Comparison of ENCODE assay signal across 12 mouse cellular contexts in genomic region chr4:48992021-48992420, GRCm38 (mm10).
DNase-seq lines count a peak whose midpoint lies in the region; ATAC-seq lines count a peak whose summit lies in the region.
"Had no signal": no experiment of that assay in that cellular context is flagged by ENCODE, and none has a peak within 500 bp of the region (broad histone marks: within the 10 kb centered on the region; RNA-seq: fewer than 3 reads in every experiment).

No protein-coding gene starts in this region.

- intact Hi-C loops in heart, postnatal 10 days (cut with DNase I) = no loop called here

- H3K36me3 ChIP-seq in midbrain, embryonic 14.5 days (ENCODE audit: control insufficient read depth, insufficient read depth, low read length) = no peaks in the 10 kb centered on the region
- H3K36me3 ChIP-seq in midbrain, embryonic 15.5 days (replicated peaks) = no peaks in the 10 kb centered on the region

- no peaks in the 10 kb centered on the region for H3K4me1 ChIP-seq in midbrain, embryonic 14.5 days (ENCODE audit: control insufficient read depth, insufficient read depth, low read length)
- no peaks in the 10 kb centered on the region for H3K4me1 ChIP-seq in midbrain, embryonic 15.5 days

- H3K9me3 ChIP-seq in midbrain, embryonic 14.5 days (ENCODE audit: control insufficient read depth, low read length) = no peaks in the 10 kb centered on the region
- H3K9me3 ChIP-seq in midbrain, embryonic 15.5 days = no peaks in the 10 kb centered on the region

- WGBS in midbrain, embryonic 14.5 days = 88% methylated on average over 3 of the region's 3 CpGs
- 70% methylated on average over 3 of the region's 3 CpGs for WGBS in midbrain, embryonic 15.5 days

- no peak overlapping the region for H3K9ac ChIP-seq in midbrain, embryonic 14.5 days (replicated peaks; ENCODE audit: low read length)
- H3K9ac ChIP-seq in midbrain, embryonic 15.5 days = no peak overlapping the region

- H3K4me3 ChIP-seq in midbrain, embryonic 14.5 days (replicated peaks; ENCODE audit: low read depth, low read length) = no peak overlapping the region
- H3K4me3 ChIP-seq in midbrain, embryonic 15.5 days = no peak overlapping the region
- H3K4me3 ChIP-seq: left cerebral cortex, adult 2 months had no signal

- no peaks in the 10 kb centered on the region for H3K27me3 ChIP-seq in midbrain, embryonic 14.5 days (ENCODE audit: control insufficient read depth, insufficient read depth, low read length)
- no peaks in the 10 kb centered on the region for H3K27me3 ChIP-seq in midbrain, embryonic 15.5 days (replicated peaks)

- no peak overlapping the region for H3K4me2 ChIP-seq in midbrain, embryonic 14.5 days (ENCODE audit: low read length)
- H3K4me2 ChIP-seq in midbrain, embryonic 15.5 days = no peak overlapping the region
- H3K4me2 ChIP-seq: liver, embryonic 11.5 days had no signal

- DNase-seq in cerebellum, postnatal 25 days = peak; percentile 11 to 35
- DNase-seq in cerebellum, adult 11 months = no peak
- peak; percentile 19 to 28 for DNase-seq in heart, postnatal 10 days
- no peak for DNase-seq in heart, adult 9 months (ENCODE audit: low spot score in 2 of 2)
- peak; percentile 19 for DNase-seq in midbrain, embryonic 14.5 days
- no peak for DNase-seq in layer of hippocampus, adult 18-20 months (ENCODE audit: low spot score in 2 of 2)
- DNase-seq in spleen, adult 18-20 months = no peak
- DNase-seq: B cell, adult 2 months; cerebellum, adult 8-10 months had no signal

- ATAC-seq in midbrain, embryonic 14.5 days (ENCODE audit: low FRiP score, low TSS enrichment) = no peak
- no peak for ATAC-seq in midbrain, embryonic 15.5 days (replicated peaks)

- H3K27ac ChIP-seq in midbrain, embryonic 14.5 days (replicated peaks; ENCODE audit: low read depth, low read length) = no peak overlapping the region
- no peak overlapping the region for H3K27ac ChIP-seq in midbrain, embryonic 15.5 days
- H3K27ac ChIP-seq: left cerebral cortex, adult 2 months had no signal

Comparison
In these comparisons a context has a peak if more than half of its experiments do, and no peak if none do; other contexts are left out.
1. DNase-seq: peak in cerebellum, postnatal 25 days (2 of 2), heart, postnatal 10 days (2 of 2) and midbrain, embryonic 14.5 days (single experiment); none in cerebellum, adult 11 months (single experiment), heart, adult 9 months (0 of 2), layer of hippocampus, adult 18-20 months (0 of 2) and spleen, adult 18-20 months (0 of 2).